Mouse (Mus musculus): ENCODE data around the gene Krtap9-3. TPM values are rescaled to one million over a fixed set of nuclear protein-coding genes. Genes with fewer than 3 reads are reported as not detected.
"Not testable (repeated sequence)": the region's sequence is repeated elsewhere in the genome, so short reads cannot be mapped to it uniquely, and the experiment has no call there.

Gene Krtap9-3
- polyA plus RNA-seq, 1 experiment from 2014 or later = not detected

- Histone ChIP-seq H3K36me3 (replicated peaks) (no peaks in the 10 kb centered on the region), H3K4me1 (no peaks in the 10 kb centered on the region), H3K9me3 (no peaks in the 10 kb centered on the region), H3K27ac (no peak overlapping the region), H3K4me3 (no peak overlapping the region), H3K27me3 (ENCODE audit: poor library complexity, severe bottlenecking) (no peaks in the 10 kb centered on the region)
- 70% methylated on average over 1 of the region's 1 CpGs for WGBS
- DNase-seq (ENCODE audit: extremely low spot score, low spot score) = no peak
Observed at GRCm38 (mm10) chr11:99609126-99609525, 11.2 kb upstream of the Krtap9-3 start.

- H3K27me3 ChIP-seq (ENCODE audit: poor library complexity, severe bottlenecking); H3K36me3 ChIP-seq (replicated peaks); H3K4me1 ChIP-seq; H3K27ac ChIP-seq; DNase-seq (ENCODE audit: extremely low spot score, low spot score); H3K4me3 ChIP-seq; H3K9me3 ChIP-seq: not testable (repeated sequence)
- WGBS = 84% methylated on average over 1 of the region's 1 CpGs
Observed at GRCm38 (mm10) chr11:99603208-99603607, 5.3 kb upstream of the Krtap9-3 start, which contains the start of gene Gm11938. Gene Gm11938 (minus strand): TSS chr11:99603308.

GRCm38 (mm10) chr11:99590981-99591380 lies 6.9 kb downstream of the Krtap9-3 start, which contains the start of gene Krtap1-3:
Gene Krtap1-3 (minus strand): TSS chr11:99591339.
- Histone ChIP-seq H3K36me3 (replicated peaks) (no peaks in the 10 kb centered on the region), H3K27ac (no peak within 1 kb of the TSS), H3K4me1 (no peaks in the 10 kb centered on the region), H3K4me3 (no peak within 1 kb of the TSS), H3K27me3 (ENCODE audit: poor library complexity, severe bottlenecking) (no peaks in the 10 kb centered on the region), H3K9me3 (no peaks in the 10 kb centered on the region)
- WGBS = 89% methylated on average over 6 of the region's 6 CpGs
- no peak for DNase-seq (ENCODE audit: extremely low spot score, low spot score)

- Histone ChIP-seq H3K27me3 (ENCODE audit: poor library complexity, severe bottlenecking) (no peaks in the 10 kb centered on the region; the same call in 1 of the 2 replicates), H3K4me3 (no peak overlapping the region), H3K27ac (no peak overlapping the region), H3K36me3 (replicated peaks) (no peaks in the 10 kb centered on the region), H3K9me3 (no peaks in the 10 kb centered on the region), H3K4me1 (no peaks in the 10 kb centered on the region)
- DNase-seq (ENCODE audit: extremely low spot score, low spot score) = no peak
- WGBS = 93% methylated on average over 7 of the region's 7 CpGs
Observed at GRCm38 (mm10) chr11:99585096-99585495, 12.8 kb downstream of the Krtap9-3 start.

GRCm38 (mm10) chr11:99583245-99583704 lies 14.6 kb downstream of the Krtap9-3 start, which contains the start of gene Krtap1-4:
Gene Krtap1-4 (minus strand): TSS chr11:99583654.
- Histone ChIP-seq H3K9me3 (no peaks in the 10 kb centered on the region), H3K27me3 (ENCODE audit: poor library complexity, severe bottlenecking) (no peaks in the 10 kb centered on the region; the same call in 1 of the 2 replicates), H3K4me3 (no peak within 1 kb of the TSS), H3K36me3 (replicated peaks) (no peaks in the 10 kb centered on the region), H3K27ac (no peak within 1 kb of the TSS), H3K4me1 (no peaks in the 10 kb centered on the region)
- DNase-seq (ENCODE audit: extremely low spot score, low spot score) = no peak
- 97% methylated on average over 5 of the region's 5 CpGs for WGBS

GRCm38 (mm10) chr11:99581564-99581963 lies 16.3 kb downstream of the Krtap9-3 start:
- Histone ChIP-seq H3K9me3 (no peaks in the 10 kb centered on the region), H3K4me3 (no peak overlapping the region), H3K4me1 (no peaks in the 10 kb centered on the region), H3K27ac (no peak overlapping the region), H3K27me3 (ENCODE audit: poor library complexity, severe bottlenecking) (no peaks in the 10 kb centered on the region; the same call in 1 of the 2 replicates), H3K36me3 (replicated peaks) (no peaks in the 10 kb centered on the region)
- 93% methylated on average over 6 of the region's 6 CpGs for WGBS
- no peak for DNase-seq (ENCODE audit: extremely low spot score, low spot score)

- no peaks in the 10 kb centered on the region for H3K9me3 ChIP-seq
- H3K27me3 ChIP-seq (ENCODE audit: poor library complexity, severe bottlenecking) = no peaks in the 10 kb centered on the region; the same call in 1 of the 2 replicates
- H3K36me3 ChIP-seq (replicated peaks) = no peaks in the 10 kb centered on the region
- H3K27ac ChIP-seq = no peak overlapping the region
- H3K4me3 ChIP-seq = no peak overlapping the region
- no peaks in the 10 kb centered on the region for H3K4me1 ChIP-seq
- 95% methylated on average over 5 of the region's 5 CpGs for WGBS
- no peak for DNase-seq (ENCODE audit: extremely low spot score, low spot score)
Observed at GRCm38 (mm10) chr11:99581051-99581450, 16.9 kb downstream of the Krtap9-3 start.

GRCm38 (mm10) chr11:99580636-99581035 lies 17.3 kb downstream of the Krtap9-3 start, which contains the start of gene Krtap1-5:
Gene Krtap1-5 (minus strand): TSS chr11:99581016.
- Histone ChIP-seq H3K27me3 (ENCODE audit: poor library complexity, severe bottlenecking) (no peaks in the 10 kb centered on the region; the same call in 1 of the 2 replicates), H3K9me3 (no peaks in the 10 kb centered on the region), H3K27ac (no peak within 1 kb of the TSS), H3K4me1 (no peaks in the 10 kb centered on the region), H3K4me3 (no peak within 1 kb of the TSS), H3K36me3 (replicated peaks) (no peaks in the 10 kb centered on the region)
- no peak for DNase-seq (ENCODE audit: extremely low spot score, low spot score)
- WGBS = 92% methylated on average over 6 of the region's 6 CpGs

- Histone ChIP-seq H3K4me3 (peak overlapping the region; percentile 33), H3K36me3 (replicated peaks) (no peaks in the 10 kb centered on the region), H3K27ac (peak overlapping the region; percentile 62; the same call in 1 of the 2 replicates), H3K4me1 (peaks cover 3% of the 10 kb centered on the region), H3K27me3 (ENCODE audit: poor library complexity, severe bottlenecking) (no peaks in the 10 kb centered on the region), H3K9me3 (no peaks in the 10 kb centered on the region)
- DNase-seq (ENCODE audit: extremely low spot score, low spot score) = peak; percentile 79
- 5% methylated on average over 7 of the region's 7 CpGs for WGBS
Observed at GRCm38 (mm10) chr11:99574106-99574505, 23.8 kb downstream of the Krtap9-3 start.

GRCm38 (mm10) chr11:99573164-99573563 lies 24.7 kb downstream of the Krtap9-3 start:
- H3K4me3 ChIP-seq = no peak overlapping the region
- H3K27ac ChIP-seq = no peak overlapping the region
- H3K36me3 ChIP-seq (replicated peaks) = no peaks in the 10 kb centered on the region
- H3K27me3 ChIP-seq (ENCODE audit: poor library complexity, severe bottlenecking) = no peaks in the 10 kb centered on the region
- H3K4me1 ChIP-seq = peaks cover 3% of the 10 kb centered on the region
- H3K9me3 ChIP-seq = no peaks in the 10 kb centered on the region
- no peak for DNase-seq (ENCODE audit: extremely low spot score, low spot score)
- 34% methylated on average over 4 of the region's 4 CpGs for whole genome bisulfite sequencing

GRCm38 (mm10) chr11:99566530-99566929 lies 31.4 kb downstream of the Krtap9-3 start, which contains the start of gene Krtap3-1:
Gene Krtap3-1 (minus strand): TSS chr11:99566630.
- Histone ChIP-seq H3K4me3 (no peak within 1 kb of the TSS), H3K9me3 (no peaks in the 10 kb centered on the region), H3K27me3 (ENCODE audit: poor library complexity, severe bottlenecking) (no peaks in the 10 kb centered on the region), H3K4me1 (no peaks in the 10 kb centered on the region), H3K27ac (no peak within 1 kb of the TSS), H3K36me3 (replicated peaks) (no peaks in the 10 kb centered on the region)
- no peak for DNase-seq (ENCODE audit: extremely low spot score, low spot score)
- 95% methylated on average over 7 of the region's 7 CpGs for WGBS

GRCm38 (mm10) chr11:99562580-99562979 lies 35.3 kb downstream of the Krtap9-3 start:
- no peak overlapping the region for H3K4me3 ChIP-seq
- no peaks in the 10 kb centered on the region for H3K4me1 ChIP-seq
- WGBS = 91% methylated on average over 6 of the region's 6 CpGs
- no peaks in the 10 kb centered on the region for H3K9me3 ChIP-seq
- no peaks in the 10 kb centered on the region for H3K36me3 ChIP-seq (replicated peaks)
- H3K27ac ChIP-seq = no peak overlapping the region
- H3K27me3 ChIP-seq (ENCODE audit: poor library complexity, severe bottlenecking) = no peaks in the 10 kb centered on the region
- DNase-seq (ENCODE audit: extremely low spot score, low spot score) = no peak

GRCm38 (mm10) chr11:99559366-99559765 lies 38.5 kb downstream of the Krtap9-3 start, which contains the start of gene Gm11939:
Gene Gm11939 (minus strand): TSS chr11:99559466.
- no peaks in the 10 kb centered on the region for H3K4me1 ChIP-seq
- no peak within 1 kb of the TSS for H3K4me3 ChIP-seq
- WGBS = 85% methylated on average over 9 of the region's 9 CpGs
- DNase-seq (ENCODE audit: extremely low spot score, low spot score) = no peak
- no peak within 1 kb of the TSS for H3K27ac ChIP-seq
- no peaks in the 10 kb centered on the region for H3K36me3 ChIP-seq (replicated peaks)
- no peaks in the 10 kb centered on the region for H3K27me3 ChIP-seq (ENCODE audit: poor library complexity, severe bottlenecking)
- no peaks in the 10 kb centered on the region for H3K9me3 ChIP-seq

All from forebrain, embryonic 10.5 days (tissue).